Mouse (Mus musculus) erythroblast, embryonic 14.5 days (primary cell): ENCODE data around the gene Arhgef7. TPM values are rescaled to one million over a fixed set of nuclear protein-coding genes. Genes with fewer than 3 reads are reported as not detected.

Experiments used
- H3K27me3 ChIP-seq: 2 replicates; pipeline ENCODE4 v1.6.1; 2012; ENCODE audit warnings: inconsistent platforms; ENCODE audit not compliant: control insufficient read depth
- H3K36me3 ChIP-seq: 2 replicates; pipeline ENCODE4 v1.6.1; 2012; ENCODE audit warnings: mild to moderate bottlenecking, inconsistent platforms; ENCODE audit not compliant: control insufficient read depth
- H3K4me1 ChIP-seq: 2 replicates; pipeline ENCODE4 v1.6.1; 2012; ENCODE audit warnings: inconsistent platforms; ENCODE audit not compliant: control insufficient read depth
- H3K4me3 ChIP-seq: replicated peaks from 2 replicates; pipeline ENCODE3; 2012; ENCODE audit warnings: moderate library complexity, mild to moderate bottlenecking, inconsistent platforms
- H3K9me3 ChIP-seq: 2 replicates; pipeline ENCODE4 v1.6.1; 2012; ENCODE audit warnings: low read length, inconsistent platforms, mixed read lengths; ENCODE audit not compliant: control insufficient read depth
- GATA1 ChIP-seq: IDR thresholded peaks from 2 replicates; pipeline ENCODE4 v1.6.1; 2012; ENCODE audit warnings: low read length, inconsistent platforms, mixed read lengths
- TAL1 ChIP-seq: IDR thresholded peaks from 3 replicates; pipeline ENCODE4 v1.6.1; 2012; ENCODE audit warnings: low read length, inconsistent platforms, mixed read lengths
- polyA plus RNA-seq: library from polyadenylated mRNA; stranded (reverse); fragments of >175 nt; gene quantifications from 2 replicates; pipeline ENCODE4 v1.2.3, GENCODE M21; 2012

The Arhgef7 gene
- polyA plus RNA-seq, 1 experiment, result 1.1 TPM

- TF ChIP-seq GATA1 (no peak), TAL1 (no peak)
- H3K9me3 ChIP-seq, result no peaks in the 10 kb centered on the region
- H3K4me1 ChIP-seq, result no peaks in the 10 kb centered on the region
- H3K27me3 ChIP-seq, result no peaks in the 10 kb centered on the region
- H3K36me3 ChIP-seq, result peaks cover 42% of the 10 kb centered on the region
- no peak overlapping the region for H3K4me3 ChIP-seq
Measured at GRCm38 (mm10) chr8:11831939-11832338, 104.4 kb downstream of the Arhgef7 start.

GRCm38 (mm10) chr8:11833157-11833556, 105.6 kb downstream of the Arhgef7 start:
- Histone ChIP-seq H3K36me3 (peaks cover 39% of the 10 kb centered on the region), H3K27me3 (no peaks in the 10 kb centered on the region), H3K9me3 (no peaks in the 10 kb centered on the region), H3K4me1 (no peaks in the 10 kb centered on the region), H3K4me3 (no peak overlapping the region)
- TF ChIP-seq TAL1 (no peak), GATA1 (no peak)

GRCm38 (mm10) chr8:11834200-11834599, 106.7 kb downstream of the Arhgef7 start:
- Histone ChIP-seq H3K4me1 (no peaks in the 10 kb centered on the region), H3K9me3 (no peaks in the 10 kb centered on the region), H3K36me3 (peaks cover 33% of the 10 kb centered on the region), H3K27me3 (no peaks in the 10 kb centered on the region), H3K4me3 (no peak overlapping the region)
- no peak for TF ChIP-seq GATA1
- no peak for TF ChIP-seq TAL1

GRCm38 (mm10) chr8:11834691-11835090, 107.2 kb downstream of the Arhgef7 start:
- no peak overlapping the region for H3K4me3 ChIP-seq
- TF ChIP-seq GATA1 (no peak), TAL1 (no peak)
- H3K36me3 ChIP-seq, result peaks cover 33% of the 10 kb centered on the region
- no peaks in the 10 kb centered on the region for H3K27me3 ChIP-seq
- H3K9me3 ChIP-seq, result no peaks in the 10 kb centered on the region
- H3K4me1 ChIP-seq, result no peaks in the 10 kb centered on the region

- Histone ChIP-seq H3K9me3 (no peaks in the 10 kb centered on the region), H3K36me3 (peaks cover 3% of the 10 kb centered on the region), H3K4me3 (no peak within 1 kb of the TSS), H3K4me1 (no peaks in the 10 kb centered on the region), H3K27me3 (no peaks in the 10 kb centered on the region)
- TF ChIP-seq GATA1, result no peak
Measured at GRCm38 (mm10) chr8:11840174-11840573, 112.7 kb downstream of the Arhgef7 start, which contains the start of gene Tex29. Tex29 (plus strand) TSS chr8:11840474.

GRCm38 (mm10) chr8:11841571-11841970, 114.0 kb downstream of the Arhgef7 start:
- Histone ChIP-seq H3K9me3 (no peaks in the 10 kb centered on the region), H3K27me3 (no peaks in the 10 kb centered on the region), H3K36me3 (no peaks in the 10 kb centered on the region), H3K4me3 (no peak overlapping the region), H3K4me1 (no peaks in the 10 kb centered on the region)
- no peak for TF ChIP-seq TAL1
- no peak for TF ChIP-seq GATA1

- no peaks in the 10 kb centered on the region for H3K27me3 ChIP-seq
- H3K4me3 ChIP-seq, result no peak overlapping the region
- H3K36me3 ChIP-seq, result no peaks in the 10 kb centered on the region
- H3K4me1 ChIP-seq, result no peaks in the 10 kb centered on the region
- TF ChIP-seq TAL1 (no peak), GATA1 (no peak)
- no peaks in the 10 kb centered on the region for H3K9me3 ChIP-seq
Measured at GRCm38 (mm10) chr8:11842757-11843156, 115.2 kb downstream of the Arhgef7 start.

- H3K36me3 ChIP-seq, result no peaks in the 10 kb centered on the region
- no peak for TF ChIP-seq TAL1
- TF ChIP-seq GATA1, result no peak
Measured at GRCm38 (mm10) chr8:11843677-11844315, 116.3 kb downstream of the Arhgef7 start.

GRCm38 (mm10) chr8:11844316-11844685, 116.8 kb downstream of the Arhgef7 start:
- Histone ChIP-seq H3K36me3 (no peaks in the 10 kb centered on the region), H3K27me3 (no peaks in the 10 kb centered on the region), H3K4me1 (no peaks in the 10 kb centered on the region), H3K4me3 (no peak overlapping the region), H3K9me3 (no peaks in the 10 kb centered on the region)
- TF ChIP-seq TAL1 (no peak), GATA1 (no peak)

More at GRCm38 (mm10) chr8:11843677-11844315, 116.3 kb downstream of the Arhgef7 start:
- Histone ChIP-seq H3K9me3 (no peaks in the 10 kb centered on the region), H3K4me1 (no peaks in the 10 kb centered on the region), H3K4me3 (no peak overlapping the region), H3K27me3 (no peaks in the 10 kb centered on the region)

- H3K36me3 ChIP-seq, result no peaks in the 10 kb centered on the region
- no peaks in the 10 kb centered on the region for H3K9me3 ChIP-seq
- no peak overlapping the region for H3K4me3 ChIP-seq
Measured at GRCm38 (mm10) chr8:11846807-11847206, 119.3 kb downstream of the Arhgef7 start.

More at GRCm38 (mm10) chr8:11846807-11847206, 119.3 kb downstream of the Arhgef7 start:
- no peaks in the 10 kb centered on the region for H3K27me3 ChIP-seq
- H3K4me1 ChIP-seq, result no peaks in the 10 kb centered on the region
- no peak for TF ChIP-seq GATA1
- TF ChIP-seq TAL1, result no peak
